Mouse (Mus musculus): ENCODE results near the gene Susd1. TPM values are rescaled to one million over a fixed set of nuclear protein-coding genes. Genes with fewer than 3 reads are reported as not detected.

The Susd1 gene
- total and polyA plus RNA-seq, 3 experiments: 49.0 to 180 (median 67.6) TPM

- H3K4me3 ChIP-seq (ENCODE audit: control insufficient read depth in 1 of 2, insufficient read depth in 1 of 2, low read depth in 2 of 2, low read length in 2 of 2): no peak overlapping the region
- no peak overlapping the region for H3K9ac ChIP-seq (ENCODE audit: control insufficient read depth, low read depth, low read length, poor library complexity, severe bottlenecking)
- no peak overlapping the region for H3K27ac ChIP-seq (ENCODE audit: control insufficient read depth, low read depth, low read length)
- H3K9me3 ChIP-seq (replicated peaks; ENCODE audit: insufficient read depth, low read length): no peaks in the 10 kb centered on the region
- no peaks in the 10 kb centered on the region for H3K27me3 ChIP-seq (ENCODE audit: control insufficient read depth in 1 of 2, insufficient read depth in 2 of 2, low read length in 2 of 2)
- DNase-seq (ENCODE audit: low read depth, low spot score): no peak
- H3K36me3 ChIP-seq (ENCODE audit: control insufficient read depth in 1 of 2, insufficient read depth in 2 of 2, low read length in 2 of 2): peaks cover 8 to 21% of the 10 kb centered on the region in 2 experiments
- peaks cover 3 to 11% of the 10 kb centered on the region in 2 experiments for H3K4me1 ChIP-seq (ENCODE audit: control insufficient read depth in 1 of 2, insufficient read depth in 2 of 2, low read length in 2 of 2)
- TF ChIP-seq MYB (IDR thresholded peaks at IDR 0.05; ENCODE audit: low read depth, low read length): no peak
- H3K79me2 ChIP-seq (ENCODE audit: control insufficient read depth, insufficient read depth, low read length, poor library complexity): no peaks in the 10 kb centered on the region
Measured at GRCm38 (mm10) chr4:59335101-59335500, 103.3 kb downstream of the Susd1 start.

DNA sequence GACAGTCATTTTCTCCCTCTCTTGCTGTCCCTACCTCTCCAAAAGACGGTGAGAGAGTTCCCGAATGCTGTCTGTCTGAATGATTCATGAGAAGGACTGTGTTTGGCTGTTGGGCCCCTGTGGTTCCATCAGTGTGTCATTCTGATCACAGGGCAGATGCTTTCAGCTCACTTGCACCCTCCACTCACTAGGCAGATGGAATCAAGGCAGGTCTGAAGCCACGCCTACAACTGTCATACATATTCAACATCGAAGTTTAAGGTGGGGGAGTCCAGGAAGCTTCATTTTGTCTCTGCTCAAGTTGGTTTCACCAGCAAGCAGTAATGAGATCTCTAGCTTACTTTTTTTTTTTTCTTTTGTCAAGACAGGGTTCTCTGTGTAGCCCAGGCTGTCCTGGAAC is 104.2 kb downstream of the Susd1 start:
- no peak for DNase-seq (ENCODE audit: low read depth, low spot score)
- peaks cover 3 to 11% of the 10 kb centered on the region in 2 experiments for H3K4me1 ChIP-seq (ENCODE audit: control insufficient read depth in 1 of 2, insufficient read depth in 2 of 2, low read length in 2 of 2)

DNA sequence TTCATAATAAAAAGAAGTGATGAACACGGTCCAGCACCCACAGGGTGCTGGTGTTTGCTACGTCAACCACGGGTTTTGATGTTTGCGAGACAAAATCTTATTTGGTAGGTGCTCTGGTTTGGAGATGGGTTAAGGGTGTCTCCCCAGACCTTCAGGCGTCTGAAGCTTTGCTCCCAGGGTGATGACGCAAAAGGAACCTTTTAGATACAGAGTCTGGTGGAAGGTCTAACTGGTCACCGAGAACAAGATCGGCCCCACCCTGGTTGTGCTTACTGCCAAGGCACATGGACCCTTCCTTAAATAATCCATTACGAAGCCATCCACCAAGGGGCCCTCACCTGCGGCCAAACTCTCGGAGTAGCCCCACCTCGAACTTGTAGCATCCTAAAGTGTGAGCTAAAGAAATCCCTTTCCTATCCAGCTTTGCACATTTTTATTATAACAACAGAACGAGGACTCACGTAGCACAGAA is 105.0 kb downstream of the Susd1 start:
- no peak overlapping the region for H3K9ac ChIP-seq (ENCODE audit: control insufficient read depth, low read depth, low read length, poor library complexity, severe bottlenecking)
- H3K27ac ChIP-seq (ENCODE audit: control insufficient read depth, low read depth, low read length): no peak overlapping the region
- no peaks in the 10 kb centered on the region for H3K9me3 ChIP-seq (replicated peaks; ENCODE audit: insufficient read depth, low read length)
- peaks cover 3 to 11% of the 10 kb centered on the region in 2 experiments for H3K4me1 ChIP-seq (ENCODE audit: control insufficient read depth in 1 of 2, insufficient read depth in 2 of 2, low read length in 2 of 2)
- H3K36me3 ChIP-seq (ENCODE audit: control insufficient read depth in 1 of 2, insufficient read depth in 2 of 2, low read length in 2 of 2): peaks cover 8 to 23% of the 10 kb centered on the region in 2 experiments
- no peaks in the 10 kb centered on the region for H3K27me3 ChIP-seq (ENCODE audit: control insufficient read depth in 1 of 2, insufficient read depth in 2 of 2, low read length in 2 of 2)
- H3K4me3 ChIP-seq (ENCODE audit: control insufficient read depth in 1 of 2, insufficient read depth in 1 of 2, low read depth in 2 of 2, low read length in 2 of 2): no peak overlapping the region
- no peak for TF ChIP-seq POLR2AphosphoS5 (IDR thresholded peaks at IDR 0.05; ENCODE audit: borderline replicate concordance, low read depth, low read length)
- no peak for TF ChIP-seq SMC3 (IDR thresholded peaks at IDR 0.05; ENCODE audit: low read depth, low read length)
- TF ChIP-seq POLR2A (IDR thresholded peaks at IDR 0.05; ENCODE audit: control insufficient read depth in 1 of 2, insufficient read depth in 1 of 2, low read depth in 1 of 2, low read length in 2 of 2, poor library complexity in 1 of 2): no peak
- TF ChIP-seq RCOR1 (IDR thresholded peaks at IDR 0.05; ENCODE audit: low read depth, low read length): no peak
- TF ChIP-seq MAZ (IDR thresholded peaks at IDR 0.05; ENCODE audit: low read depth, low read length): no peak
- TF ChIP-seq GATA1 (IDR thresholded peaks at IDR 0.05; ENCODE audit: low read depth, low read length): no peak
- TF ChIP-seq USF1 (IDR thresholded peaks at IDR 0.05; ENCODE audit: low read depth, low read length): no peak
- no peak for TF ChIP-seq TAL1 (IDR thresholded peaks at IDR 0.05; ENCODE audit: low read length)
- no peak for TF ChIP-seq JUND (IDR thresholded peaks at IDR 0.05; ENCODE audit: low read depth, low read length)
- TF ChIP-seq GABPA (IDR thresholded peaks at IDR 0.05; ENCODE audit: low read depth, low read length): no peak
- no peak for TF ChIP-seq POLR2AphosphoS2 (IDR thresholded peaks at IDR 0.05; ENCODE audit: low read length)
- TF ChIP-seq ELF1 (IDR thresholded peaks at IDR 0.05; ENCODE audit: low read depth, low read length): no peak
- TF ChIP-seq ZKSCAN1 (IDR thresholded peaks at IDR 0.05; ENCODE audit: low read depth, low read length): no peak
- no peak for TF ChIP-seq RAD21 (IDR thresholded peaks at IDR 0.05; ENCODE audit: low read depth, low read length)
- TF ChIP-seq MXI1 (IDR thresholded peaks at IDR 0.05; ENCODE audit: low read depth, low read length): no peak
- no peak for TF ChIP-seq USF2 (IDR thresholded peaks at IDR 0.05; ENCODE audit: borderline replicate concordance in 1 of 2, insufficient read depth in 1 of 2, low read depth in 1 of 2, low read length in 2 of 2)
- no peak for TF ChIP-seq SIN3A (IDR thresholded peaks at IDR 0.05; ENCODE audit: low read length)
- TF ChIP-seq HCFC1 (IDR thresholded peaks at IDR 0.05; ENCODE audit: low read depth, low read length): no peak
- TF ChIP-seq NRF1 (IDR thresholded peaks at IDR 0.05; ENCODE audit: insufficient read depth, low read depth, low read length, poor library complexity, severe bottlenecking): no peak
- no peaks in the 10 kb centered on the region for H3K79me2 ChIP-seq (ENCODE audit: control insufficient read depth, insufficient read depth, low read length, poor library complexity)
- DNase-seq (ENCODE audit: low read depth, low spot score): no peak

More for the DNA sequence above, 104.2 kb downstream of the Susd1 start:
- no peaks in the 10 kb centered on the region for H3K27me3 ChIP-seq (ENCODE audit: control insufficient read depth in 1 of 2, insufficient read depth in 2 of 2, low read length in 2 of 2)
- TF ChIP-seq GATA1 (IDR thresholded peaks at IDR 0.05; ENCODE audit: low read depth, low read length) (no peak), UBTF (IDR thresholded peaks at IDR 0.05; ENCODE audit: borderline replicate concordance, insufficient read depth, low read depth, low read length) (no peak), POLR2AphosphoS5 (IDR thresholded peaks at IDR 0.05; ENCODE audit: borderline replicate concordance, low read depth, low read length) (no peak), E2F4 (IDR thresholded peaks at IDR 0.05; ENCODE audit: borderline replicate concordance, low read depth, low read length) (no peak), CHD1 (IDR thresholded peaks at IDR 0.05; ENCODE audit: low read depth, low read length) (no peak), NELFE (IDR thresholded peaks at IDR 0.05; ENCODE audit: low read depth, low read length) (no peak), RCOR1 (IDR thresholded peaks at IDR 0.05; ENCODE audit: low read depth, low read length) (no peak), MYB (IDR thresholded peaks at IDR 0.05; ENCODE audit: low read depth, low read length) (no peak)
- no peak overlapping the region for H3K4me3 ChIP-seq (ENCODE audit: control insufficient read depth in 1 of 2, insufficient read depth in 1 of 2, low read depth in 2 of 2, low read length in 2 of 2)
- peaks cover 8 to 25% of the 10 kb centered on the region in 2 experiments for H3K36me3 ChIP-seq (ENCODE audit: control insufficient read depth in 1 of 2, insufficient read depth in 2 of 2, low read length in 2 of 2)
- no peak overlapping the region for H3K27ac ChIP-seq (ENCODE audit: control insufficient read depth, low read depth, low read length)
- H3K79me2 ChIP-seq (ENCODE audit: control insufficient read depth, insufficient read depth, low read length, poor library complexity): no peaks in the 10 kb centered on the region
- no peaks in the 10 kb centered on the region for H3K9me3 ChIP-seq (replicated peaks; ENCODE audit: insufficient read depth, low read length)
- H3K9ac ChIP-seq (ENCODE audit: control insufficient read depth, low read depth, low read length, poor library complexity, severe bottlenecking): no peak overlapping the region

Data from MEL (cell line).